In genomic region chr2:163756723-163757122, GRCm38 (mm10) we compare ENCODE assay signal across 8 mouse cellular contexts. TPM values are rescaled to one million over a fixed set of nuclear protein-coding genes. Genes with fewer than 3 reads are reported as not detected.
DNase-seq lines count a peak whose midpoint lies in the region; ATAC-seq and TF ChIP-seq lines count a peak whose summit lies in the region.

No protein-coding gene starts in this region.

- H3K4me1 ChIP-seq in intestine, embryonic 14.5 days (replicated peaks; ENCODE audit: control insufficient read depth, insufficient read depth, low read length), result no peaks in the 10 kb centered on the region
- H3K4me1 ChIP-seq in intestine, postnatal 0 days (replicated peaks; ENCODE audit: control insufficient read depth, insufficient read depth, low read length), result no peaks in the 10 kb centered on the region
- 0 out of 2 replicates have a peak, but pooled peaks cover 3% of the 10 kb centered on the region for H3K4me1 ChIP-seq in hindbrain, embryonic 13.5 days (replicated peaks)
- H3K4me1 ChIP-seq in thymus, adult 2 months (replicated peaks; ENCODE audit: control insufficient read depth, insufficient read depth, low read length), result no peaks in the 10 kb centered on the region

- H3K27me3 ChIP-seq in intestine, embryonic 14.5 days (replicated peaks; ENCODE audit: control insufficient read depth, insufficient read depth, low read length), result no peaks in the 10 kb centered on the region
- H3K27me3 ChIP-seq in intestine, postnatal 0 days (replicated peaks; ENCODE audit: control insufficient read depth, insufficient read depth, low read length), result no peaks in the 10 kb centered on the region
- peaks cover 8% of the 10 kb centered on the region; the same call in 1 of the 2 replicates for H3K27me3 ChIP-seq in hindbrain, embryonic 13.5 days
- H3K27me3 ChIP-seq in thymus, adult 2 months (ENCODE audit: control insufficient read depth, insufficient read depth, low read length), result no peaks in the 10 kb centered on the region

- H3K4me2 ChIP-seq in intestine, embryonic 14.5 days (ENCODE audit: low read length), result no peak overlapping the region
- no peak overlapping the region for H3K4me2 ChIP-seq in intestine, postnatal 0 days (replicated peaks; ENCODE audit: low read depth)
- H3K4me2 ChIP-seq in hindbrain, embryonic 13.5 days, result no peak overlapping the region

- WGBS in intestine, embryonic 14.5 days, result 36% methylated on average over 2 of the region's 2 CpGs
- 51% methylated on average over 2 of the region's 2 CpGs for WGBS in intestine, postnatal 0 days
- WGBS in hindbrain, embryonic 13.5 days, result 56% methylated on average over 2 of the region's 2 CpGs
- 93% methylated on average over 2 of the region's 2 CpGs for WGBS in thymus, adult 2 months

- TF ChIP-seq POLR2A in thymus, adult 2 months (IDR thresholded peaks at IDR 0.05; ENCODE audit: control insufficient read depth, extremely low read depth, insufficient read depth, low read length, poor library complexity), result no peak

- no peaks in the 10 kb centered on the region for H3K36me3 ChIP-seq in intestine, embryonic 14.5 days (ENCODE audit: control insufficient read depth, insufficient read depth, low read length)
- H3K36me3 ChIP-seq in intestine, postnatal 0 days (ENCODE audit: control insufficient read depth, insufficient read depth), result no peaks in the 10 kb centered on the region
- no peaks in the 10 kb centered on the region for H3K36me3 ChIP-seq in hindbrain, embryonic 13.5 days
- no peaks in the 10 kb centered on the region for H3K36me3 ChIP-seq in thymus, adult 2 months (ENCODE audit: control insufficient read depth, insufficient read depth, low read length)

- DNase-seq in intestine, embryonic 14.5 days (ENCODE audit: low spot score), result peak; percentile 62
- DNase-seq in brain, adult 2 months (ENCODE audit: low read depth, low spot score), result peak; percentile 49
- DNase-seq in heart, postnatal 4 days, result peak; percentile 68
- peak; percentile 60 for DNase-seq in ovary, postnatal 14 days (ENCODE audit: low spot score)
- DNase-seq in layer of hippocampus, postnatal 14 days (ENCODE audit: low spot score in 2 of 2), result no peak
- no peak for DNase-seq in thymus, adult 2 months

- H3K9ac ChIP-seq in intestine, embryonic 14.5 days (ENCODE audit: low read length), result no peak overlapping the region
- H3K9ac ChIP-seq in intestine, postnatal 0 days (ENCODE audit: low read depth, low read length), result no peak overlapping the region
- H3K9ac ChIP-seq in hindbrain, embryonic 13.5 days, result no peak overlapping the region

- ATAC-seq in intestine, embryonic 14.5 days (replicated peaks; ENCODE audit: low FRiP score, low TSS enrichment, low read depth), result no peak
- no peak for ATAC-seq in intestine, postnatal 0 days
- no peak for ATAC-seq in hindbrain, embryonic 13.5 days (ENCODE audit: low FRiP score)

- H3K4me3 ChIP-seq in intestine, embryonic 14.5 days (ENCODE audit: low read depth, low read length), result no peak overlapping the region
- H3K4me3 ChIP-seq in intestine, postnatal 0 days (ENCODE audit: low read depth, low read length), result no peak overlapping the region
- no peak overlapping the region for H3K4me3 ChIP-seq in hindbrain, embryonic 13.5 days
- H3K4me3 ChIP-seq in thymus, adult 2 months (ENCODE audit: control insufficient read depth, insufficient read depth, low read length), result no peak overlapping the region

- no peak for TF ChIP-seq CTCF in intestine, postnatal 0 days (IDR thresholded peaks at IDR 0.05; ENCODE audit: low read depth)
- no peak for TF ChIP-seq CTCF in thymus, adult 2 months (IDR thresholded peaks at IDR 0.05; ENCODE audit: borderline replicate concordance, control insufficient read depth, extremely low read depth, insufficient read depth, low read length, poor library complexity)

- H3K27ac ChIP-seq in intestine, embryonic 14.5 days (ENCODE audit: low read depth), result peak overlapping the region; percentile 40; the same call in 1 of the 2 replicates
- H3K27ac ChIP-seq in intestine, postnatal 0 days (ENCODE audit: low read depth, low read length), result no peak overlapping the region
- no peak overlapping the region for H3K27ac ChIP-seq in hindbrain, embryonic 13.5 days
- H3K27ac ChIP-seq in thymus, adult 2 months (ENCODE audit: control insufficient read depth, insufficient read depth, low read length), result no peak overlapping the region

- H3K9me3 ChIP-seq in intestine, embryonic 14.5 days (ENCODE audit: control insufficient read depth, low read length), result no peaks in the 10 kb centered on the region
- no peaks in the 10 kb centered on the region for H3K9me3 ChIP-seq in intestine, postnatal 0 days (ENCODE audit: control insufficient read depth)
- H3K9me3 ChIP-seq in hindbrain, embryonic 13.5 days, result no peaks in the 10 kb centered on the region

RNA-seq across cellular contexts. Expression of gene Ada, which starts 6.7 kb away (rescaled TPM):
- polyA plus RNA-seq in intestine, embryonic 14.5 days (2014; fragmentation: Nextera tagmentation; extraction: Ambion mirVana), result 8.4 and 9.1 TPM in 2 replicates
- polyA plus RNA-seq in intestine, postnatal 0 days (2015; fragmentation: Nextera tagmentation; extraction: Ambion mirVana), result 78.2 and 81.3 TPM in 2 replicates
- total RNA-seq in heart, postnatal 4 days (2021), result 1 to 10 TPM; 1.8 to 2.4 TPM
- total RNA-seq in layer of hippocampus, postnatal 14 days (2021), result 1 to 10 TPM; 1.5 to 1.6 TPM
- polyA plus RNA-seq in hindbrain, embryonic 13.5 days (2015; fragmentation: Nextera tagmentation; extraction: Ambion mirVana), result 2.8 and 3.2 TPM in 2 replicates
- polyA plus RNA-seq in thymus, adult 2 months (2012; rRNA removed), result 46.8 and 51.1 TPM in 2 replicates

Comparison
In these comparisons a context has a peak if more than half of its experiments do, and no peak if none do; other contexts are left out.
1. DNase-seq: peak in intestine, embryonic 14.5 days (single experiment), brain, adult 2 months (single experiment), heart, postnatal 4 days (single experiment) and ovary, postnatal 14 days (single experiment); none in layer of hippocampus, postnatal 14 days (0 of 2) and thymus, adult 2 months (single experiment).